Mouse (Mus musculus): Measurements from ENCODE around the gene Gabrb1. TPM values are rescaled to one million over a fixed set of nuclear protein-coding genes. Genes with fewer than 3 reads are reported as not detected.

Gene Gabrb1
- polyA plus RNA-seq, 1 experiment from 2014 or later = 26.2 TPM

DNA sequence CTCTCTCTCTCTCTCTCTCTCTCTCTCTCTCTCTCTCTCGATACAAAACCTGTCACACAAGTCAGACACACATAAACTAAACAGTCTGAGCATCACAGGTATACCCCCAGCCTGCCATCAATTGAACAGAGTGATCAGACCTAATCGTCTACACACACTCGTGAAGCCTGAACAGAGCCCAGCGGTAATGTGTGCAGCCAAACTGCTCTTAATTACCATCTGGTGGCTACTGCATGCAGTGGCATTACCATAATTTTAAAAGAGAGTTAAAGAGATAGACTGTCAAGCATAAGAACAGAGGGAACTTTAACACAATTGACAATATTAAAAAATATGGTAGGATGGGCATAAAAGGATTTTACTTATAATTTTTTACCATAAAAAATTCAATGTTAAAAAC lies 7.7 kb downstream of the Gabrb1 start:
- Histone ChIP-seq H3K27ac (no peak overlapping the region), H3K4me2 (replicated peaks) (no peak overlapping the region), H3K27me3 (ENCODE audit: control insufficient read depth, insufficient read depth, low read length) (no peaks in the 10 kb centered on the region), H3K9me3 (ENCODE audit: control insufficient read depth, low read length) (no peaks in the 10 kb centered on the region), H3K36me3 (replicated peaks; ENCODE audit: control insufficient read depth, insufficient read depth) (no peaks in the 10 kb centered on the region), H3K4me1 (replicated peaks; ENCODE audit: control insufficient read depth, insufficient read depth, low read length) (no peaks in the 10 kb centered on the region), H3K4me3 (replicated peaks; ENCODE audit: low read length) (no peak overlapping the region), H3K9ac (no peak overlapping the region)
- ATAC-seq (ENCODE audit: low FRiP score) = no peak
- 43% methylated on average over 4 of the region's 4 CpGs for WGBS
- no peak for DNase-seq (ENCODE audit: low spot score)

DNA sequence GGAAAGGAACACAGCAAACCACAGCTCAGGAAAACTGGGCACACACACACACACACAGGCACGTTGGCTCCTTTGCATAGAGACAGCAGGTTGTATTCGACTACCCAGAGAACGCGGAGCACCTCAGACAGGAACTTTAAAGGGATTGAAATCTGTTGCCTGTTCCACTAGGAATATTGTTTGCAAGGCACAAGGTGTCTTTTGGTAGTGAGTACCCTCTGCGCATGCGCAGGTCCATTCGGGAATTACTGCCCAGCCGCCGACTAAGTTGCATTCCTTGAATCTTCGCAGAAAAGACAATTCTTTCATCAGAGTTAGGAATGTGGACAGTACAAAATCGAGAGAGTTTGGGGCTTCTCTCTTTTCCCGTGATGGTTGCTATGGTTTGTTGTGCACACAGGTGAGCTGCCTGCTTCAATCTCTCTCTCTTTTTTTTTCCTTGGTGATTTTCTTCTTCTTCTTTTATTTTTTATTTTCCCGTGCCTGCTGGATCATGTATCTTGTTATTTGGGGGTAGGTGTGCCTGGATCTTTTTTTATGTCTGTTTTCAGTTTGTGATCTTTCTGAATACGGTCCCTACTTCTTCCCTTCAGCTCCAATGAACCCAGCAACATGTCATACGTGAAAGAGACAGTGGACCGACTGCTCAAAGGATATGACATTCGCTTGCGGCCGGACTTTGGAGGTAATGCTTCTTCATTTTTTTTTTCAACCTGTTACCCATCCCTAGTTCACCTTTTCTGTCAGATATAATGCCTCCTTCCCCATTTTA lies 42.0 kb downstream of the Gabrb1 start:
- H3K4me2 ChIP-seq (replicated peaks) = peak overlapping the region; percentile 85
- WGBS = under 1% methylated on average over 19 of the region's 19 CpGs

DNA sequence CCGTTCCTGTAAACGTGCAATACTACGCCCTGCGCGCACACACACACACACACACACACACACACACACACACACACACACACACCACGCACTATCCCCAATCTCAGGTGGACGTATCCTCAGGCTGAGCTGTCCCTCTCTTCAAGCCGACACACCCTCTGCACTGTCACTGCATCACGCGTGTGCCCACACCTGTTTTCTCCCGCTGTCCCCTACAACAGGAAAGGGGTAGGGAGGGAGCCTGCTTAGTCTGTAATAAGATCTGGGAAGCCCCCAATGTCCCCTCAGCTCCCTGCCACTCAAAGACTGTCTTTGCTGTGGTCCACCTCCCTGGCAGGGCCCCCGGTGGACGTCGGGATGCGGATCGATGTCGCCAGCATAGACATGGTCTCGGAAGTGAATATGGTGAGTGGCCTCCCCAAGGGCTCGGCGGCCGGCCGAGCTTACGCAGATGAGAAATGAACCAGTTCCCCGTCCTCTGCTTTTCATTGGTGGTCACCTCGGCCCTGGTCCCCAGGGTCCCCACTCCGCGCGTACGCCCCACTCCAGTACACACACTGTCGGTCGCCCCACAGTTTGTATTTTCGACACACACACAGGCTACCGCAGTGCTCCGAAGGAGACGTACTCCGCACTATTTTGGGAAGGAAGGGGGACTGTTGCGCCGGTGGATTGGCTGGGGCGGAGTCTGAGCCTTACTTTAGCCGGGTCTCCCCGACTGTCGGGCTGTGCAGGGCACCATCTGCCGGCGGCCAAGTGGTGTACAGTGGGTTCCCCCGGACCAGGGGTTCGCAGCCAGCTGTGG lies 42.8 kb downstream of the Gabrb1 start:
- under 1% methylated on average over 46 of the region's 46 CpGs for WGBS
- Histone ChIP-seq H3K4me3 (replicated peaks; ENCODE audit: low read length) (peak overlapping the region; percentile 46), H3K9ac (peak overlapping the region; percentile 64), H3K27ac (peak overlapping the region; percentile 48; the same call in 1 of the 2 replicates), H3K4me2 (replicated peaks) (peak overlapping the region; percentile 85), H3K27me3 (ENCODE audit: control insufficient read depth, insufficient read depth, low read length) (no peaks in the 10 kb centered on the region), H3K36me3 (replicated peaks; ENCODE audit: control insufficient read depth, insufficient read depth) (no peaks in the 10 kb centered on the region), H3K4me1 (replicated peaks; ENCODE audit: control insufficient read depth, insufficient read depth, low read length) (peaks cover 6% of the 10 kb centered on the region; the same call in 1 of the 2 replicates), H3K9me3 (ENCODE audit: control insufficient read depth, low read length) (no peaks in the 10 kb centered on the region)
- DNase-seq (ENCODE audit: low spot score) = peak; percentile 60
- peak; percentile 93 for ATAC-seq (ENCODE audit: low FRiP score)

More for the DNA sequence above, 42.0 kb downstream of the Gabrb1 start:
- H3K27ac ChIP-seq = no peak overlapping the region
- no peaks in the 10 kb centered on the region for H3K36me3 ChIP-seq (replicated peaks; ENCODE audit: control insufficient read depth, insufficient read depth)
- H3K4me3 ChIP-seq (replicated peaks; ENCODE audit: low read length) = peak overlapping the region; percentile 46
- ATAC-seq (ENCODE audit: low FRiP score) (no peak), DNase-seq (ENCODE audit: low spot score) (peak; percentile 81)
- peaks cover 6% of the 10 kb centered on the region; the same call in 1 of the 2 replicates for H3K4me1 ChIP-seq (replicated peaks; ENCODE audit: control insufficient read depth, insufficient read depth, low read length)
- H3K9me3 ChIP-seq (ENCODE audit: control insufficient read depth, low read length) = no peaks in the 10 kb centered on the region
- H3K27me3 ChIP-seq (ENCODE audit: control insufficient read depth, insufficient read depth, low read length) = no peaks in the 10 kb centered on the region
- peak overlapping the region; percentile 64 for H3K9ac ChIP-seq

DNA sequence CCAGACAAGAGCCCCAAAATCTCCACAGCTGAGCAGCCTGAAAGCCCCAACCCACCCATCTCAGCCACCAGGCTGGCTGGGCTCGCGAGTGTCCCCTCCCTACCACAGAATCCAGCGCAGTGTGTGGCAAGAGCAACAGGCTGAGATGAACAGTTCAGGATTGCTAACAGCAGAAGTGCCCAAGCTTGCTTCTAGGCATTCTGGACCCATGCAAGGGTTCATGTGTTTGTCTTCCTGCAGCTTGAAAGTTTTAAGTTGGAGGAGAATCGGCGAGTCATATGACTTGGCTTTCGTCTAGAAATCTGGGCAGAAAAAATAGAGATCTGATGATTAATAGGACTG lies 43.3 kb downstream of the Gabrb1 start:
- no peak for ATAC-seq (ENCODE audit: low FRiP score)
- Histone ChIP-seq H3K4me2 (replicated peaks) (peak overlapping the region; percentile 85), H3K9me3 (ENCODE audit: control insufficient read depth, low read length) (no peaks in the 10 kb centered on the region), H3K9ac (peak overlapping the region; percentile 64), H3K4me1 (replicated peaks; ENCODE audit: control insufficient read depth, insufficient read depth, low read length) (peaks cover 6% of the 10 kb centered on the region; the same call in 1 of the 2 replicates), H3K27me3 (ENCODE audit: control insufficient read depth, insufficient read depth, low read length) (no peaks in the 10 kb centered on the region), H3K4me3 (replicated peaks; ENCODE audit: low read length) (peak overlapping the region; percentile 46), H3K27ac (no peak overlapping the region), H3K36me3 (replicated peaks; ENCODE audit: control insufficient read depth, insufficient read depth) (no peaks in the 10 kb centered on the region)
- no peak for DNase-seq (ENCODE audit: low spot score)
- WGBS = under 1% methylated on average over 6 of the region's 6 CpGs

DNA sequence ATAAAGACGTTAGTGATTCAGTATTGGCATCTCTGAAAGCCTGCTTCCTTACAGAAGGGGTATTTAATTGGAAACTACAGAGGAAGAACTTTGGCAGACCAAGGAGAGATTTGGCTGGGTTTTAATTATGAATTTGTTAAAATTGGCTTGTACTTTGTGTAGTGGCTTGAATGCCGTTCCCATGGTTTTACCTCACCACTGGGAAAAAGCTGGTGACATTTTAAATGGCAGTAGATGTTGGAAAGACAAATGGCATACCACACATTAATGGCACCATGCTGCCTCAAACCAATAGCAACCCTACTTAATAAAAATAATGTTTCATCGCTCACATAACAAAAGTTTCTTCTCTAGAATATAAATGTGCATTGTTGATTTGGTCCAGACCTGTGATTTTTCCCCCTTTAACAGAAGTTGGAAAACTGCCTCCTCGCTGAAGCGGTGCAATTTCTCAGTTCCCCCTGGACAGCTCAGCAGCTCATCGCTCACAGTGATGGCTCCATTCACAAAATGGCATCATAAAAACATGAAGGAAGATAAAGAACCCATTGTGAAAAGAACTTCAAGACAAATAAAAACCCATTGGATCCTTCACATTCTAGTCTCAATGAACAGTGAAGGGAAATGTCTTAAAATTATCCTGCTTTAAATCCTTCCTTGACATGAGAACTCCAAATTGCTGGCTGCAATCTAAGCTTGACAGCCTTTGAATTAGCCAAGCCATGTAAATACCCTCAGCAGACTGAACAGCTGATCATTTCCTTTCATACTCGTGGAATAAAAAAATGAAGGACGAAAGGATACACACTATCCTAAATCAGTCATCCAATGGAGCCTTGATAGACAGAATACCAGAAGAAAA lies 75.2 kb downstream of the Gabrb1 start:
- no peak overlapping the region for H3K4me3 ChIP-seq (replicated peaks; ENCODE audit: low read length)
- H3K4me1 ChIP-seq (replicated peaks; ENCODE audit: control insufficient read depth, insufficient read depth, low read length) = no peaks in the 10 kb centered on the region
- ATAC-seq (ENCODE audit: low FRiP score) = peak; percentile 79
- peak; percentile 43 for DNase-seq (ENCODE audit: low spot score)
- H3K9me3 ChIP-seq (ENCODE audit: control insufficient read depth, low read length) = no peaks in the 10 kb centered on the region
- H3K4me2 ChIP-seq (replicated peaks) = no peak overlapping the region
- H3K27ac ChIP-seq = no peak overlapping the region
- no peaks in the 10 kb centered on the region for H3K27me3 ChIP-seq (ENCODE audit: control insufficient read depth, insufficient read depth, low read length)
- no peaks in the 10 kb centered on the region for H3K36me3 ChIP-seq (replicated peaks; ENCODE audit: control insufficient read depth, insufficient read depth)
- 65% methylated on average over 8 of the region's 8 CpGs for WGBS
- no peak overlapping the region for H3K9ac ChIP-seq

DNA sequence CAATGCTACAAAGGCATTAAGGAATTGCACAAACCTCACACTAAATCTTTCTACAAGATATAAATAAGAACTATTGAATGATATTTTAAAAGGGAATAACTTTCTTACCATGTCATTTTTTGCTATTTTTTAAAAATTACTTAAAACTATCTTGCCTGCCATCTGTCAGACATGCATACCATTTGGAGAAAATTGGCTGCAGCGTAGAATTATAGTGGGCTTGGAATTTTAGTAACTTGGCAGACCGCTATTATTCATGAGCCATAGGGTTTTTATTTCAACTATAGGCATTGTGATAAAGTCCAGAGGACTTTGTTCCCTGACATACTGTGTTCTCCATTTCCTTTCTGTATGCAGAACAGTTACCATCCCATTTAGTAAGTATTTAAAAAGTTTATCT lies 89.5 kb downstream of the Gabrb1 start:
- H3K4me2 ChIP-seq (replicated peaks) = no peak overlapping the region
- no peak for DNase-seq (ENCODE audit: low spot score)
- H3K9ac ChIP-seq = no peak overlapping the region
- no peaks in the 10 kb centered on the region for H3K36me3 ChIP-seq (replicated peaks; ENCODE audit: control insufficient read depth, insufficient read depth)
- no peak overlapping the region for H3K4me3 ChIP-seq (replicated peaks; ENCODE audit: low read length)
- H3K9me3 ChIP-seq (ENCODE audit: control insufficient read depth, low read length) = no peaks in the 10 kb centered on the region
- WGBS = 87% methylated on average over 2 of the region's 2 CpGs
- no peaks in the 10 kb centered on the region for H3K4me1 ChIP-seq (replicated peaks; ENCODE audit: control insufficient read depth, insufficient read depth, low read length)
- H3K27me3 ChIP-seq (ENCODE audit: control insufficient read depth, insufficient read depth, low read length) = no peaks in the 10 kb centered on the region
- H3K27ac ChIP-seq = no peak overlapping the region
- no peak for ATAC-seq (ENCODE audit: low FRiP score)

DNA sequence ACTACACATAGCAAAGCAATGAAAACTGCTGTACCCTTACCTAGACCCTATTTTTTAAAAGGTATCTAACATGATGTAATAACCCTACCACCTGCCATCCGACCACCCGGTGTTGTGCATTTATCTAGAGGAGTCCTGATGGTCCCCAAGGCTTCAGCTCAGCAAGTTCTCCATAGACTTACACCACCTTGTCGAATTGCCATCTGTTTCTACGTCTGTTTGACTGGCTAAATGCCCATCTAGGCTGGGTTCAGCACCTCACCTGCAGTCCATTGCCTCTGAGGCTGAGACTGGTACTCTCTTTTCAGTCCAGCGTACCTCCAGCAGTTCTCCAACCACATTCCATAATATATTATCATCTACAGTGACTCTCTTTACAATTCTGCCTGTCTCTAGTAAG lies 96.1 kb downstream of the Gabrb1 start:
- DNase-seq (ENCODE audit: low spot score) (no peak), ATAC-seq (ENCODE audit: low FRiP score) (no peak)
- H3K4me2 ChIP-seq (replicated peaks) = no peak overlapping the region
- no peak overlapping the region for H3K27ac ChIP-seq
- H3K4me1 ChIP-seq (replicated peaks; ENCODE audit: control insufficient read depth, insufficient read depth, low read length) = no peaks in the 10 kb centered on the region
- no peak overlapping the region for H3K9ac ChIP-seq
- no peaks in the 10 kb centered on the region for H3K36me3 ChIP-seq (replicated peaks; ENCODE audit: control insufficient read depth, insufficient read depth)
- no peak overlapping the region for H3K4me3 ChIP-seq (replicated peaks; ENCODE audit: low read length)
- 90% methylated on average over 5 of the region's 5 CpGs for WGBS
- no peaks in the 10 kb centered on the region for H3K9me3 ChIP-seq (ENCODE audit: control insufficient read depth, low read length)
- no peaks in the 10 kb centered on the region for H3K27me3 ChIP-seq (ENCODE audit: control insufficient read depth, insufficient read depth, low read length)

DNA sequence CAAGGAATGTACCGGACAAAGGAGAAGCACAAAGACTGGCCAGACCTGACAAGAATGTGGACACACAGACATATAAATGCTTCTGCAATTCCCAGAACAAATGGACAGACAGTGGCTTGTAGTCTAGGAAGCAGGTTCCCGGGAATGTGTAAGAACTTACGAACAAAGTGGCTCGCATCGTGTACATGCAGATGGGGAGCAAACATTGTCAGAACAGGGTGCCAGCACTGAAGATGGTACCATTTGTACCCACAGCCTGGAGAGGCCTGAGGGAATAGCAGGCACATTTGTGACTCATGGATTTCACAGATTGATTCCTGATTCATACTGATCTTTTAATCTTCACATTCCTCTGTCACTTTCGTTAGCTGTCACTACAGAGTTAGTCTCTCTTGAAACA lies 103.2 kb downstream of the Gabrb1 start:
- no peak overlapping the region for H3K4me2 ChIP-seq (replicated peaks)
- ATAC-seq (ENCODE audit: low FRiP score) = no peak

More for the DNA sequence above, 103.2 kb downstream of the Gabrb1 start:
- 94% methylated on average over 6 of the region's 6 CpGs for WGBS
- Histone ChIP-seq H3K9ac (no peak overlapping the region), H3K4me1 (replicated peaks; ENCODE audit: control insufficient read depth, insufficient read depth, low read length) (no peaks in the 10 kb centered on the region), H3K36me3 (replicated peaks; ENCODE audit: control insufficient read depth, insufficient read depth) (no peaks in the 10 kb centered on the region), H3K27me3 (ENCODE audit: control insufficient read depth, insufficient read depth, low read length) (no peaks in the 10 kb centered on the region), H3K4me3 (replicated peaks; ENCODE audit: low read length) (no peak overlapping the region), H3K9me3 (ENCODE audit: control insufficient read depth, low read length) (no peaks in the 10 kb centered on the region), H3K27ac (no peak overlapping the region)
- no peak for DNase-seq (ENCODE audit: low spot score)

Measured in hindbrain, embryonic 14.5 days (tissue).